Mouse (Mus musculus): ENCODE measurements around the gene Bcorl1.

DNA sequence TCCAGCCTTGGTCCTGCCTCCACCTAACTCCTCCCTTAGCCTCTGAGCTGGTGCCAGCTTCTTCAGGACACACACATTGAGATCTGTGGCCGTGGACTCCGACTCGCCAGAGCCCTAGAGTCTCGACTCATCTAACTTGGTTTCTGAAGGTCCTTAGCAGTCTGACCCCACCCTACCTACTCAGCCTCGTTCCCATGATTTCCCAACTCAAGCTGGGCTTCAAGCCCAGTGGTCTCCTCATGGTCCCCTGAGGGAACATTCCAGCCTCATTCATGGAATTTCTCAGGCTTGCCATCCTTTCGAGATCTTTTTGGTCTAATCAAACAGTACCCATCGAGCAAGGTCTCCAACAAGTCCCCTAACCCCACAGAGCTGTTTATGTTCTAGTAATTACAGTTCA lies 100.8 kb downstream of the Bcorl1 start:
- TF ChIP-seq CTCF (IDR thresholded peaks at IDR 0.05; ENCODE audit: low read depth), result no peak
- no peak for TF ChIP-seq EP300 (optimal IDR thresholded peaks at IDR 0.05)
